Mouse (Mus musculus) thymus, postnatal 0 days (tissue): ENCODE measurements around the gene Gm17087. TPM values are rescaled to one million over a fixed set of nuclear protein-coding genes. Genes with fewer than 3 reads are reported as not detected.
A peak's percentile ranks its signal among the peaks of the same experiment; 100 is the strongest.

ENCODE experiments used
- DNase-seq: peaks from one replicate; pipeline ENCODE4 v3.0.0-alpha.2; 2015; ENCODE audit warnings: low spot score
- polyA plus RNA-seq: library from polyadenylated mRNA; unstranded; fragments of >200 nt; fragmentation: Nextera tagmentation; extraction: Ambion mirVana; gene quantifications from 2 replicates; pipeline ENCODE4 v1.2.1, GENCODE M21; 2015

The Gm17087 gene
- polyA plus RNA-seq, 1 experiment from 2014 or later = not detected

DNA sequence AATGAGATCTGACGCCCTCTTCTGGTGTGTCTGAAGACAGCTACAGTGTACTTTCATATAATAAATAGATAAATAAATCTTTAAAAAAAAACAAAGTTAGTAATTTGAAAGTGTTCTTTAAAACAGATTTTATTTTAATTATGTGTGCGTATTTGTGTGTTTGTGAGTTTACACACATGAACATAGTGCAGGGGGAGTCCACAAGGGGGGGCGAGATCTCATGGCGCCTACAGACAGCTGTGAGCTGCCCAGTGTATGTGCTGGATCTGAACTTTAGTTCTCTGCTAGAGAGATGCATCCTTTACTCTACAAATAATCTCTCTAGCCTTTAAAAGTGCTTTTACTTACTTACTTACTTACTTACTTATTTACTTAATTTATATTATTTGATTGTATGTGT, 18.0 kb downstream of the Gm17087 start:
- DNase-seq = no peak

DNA sequence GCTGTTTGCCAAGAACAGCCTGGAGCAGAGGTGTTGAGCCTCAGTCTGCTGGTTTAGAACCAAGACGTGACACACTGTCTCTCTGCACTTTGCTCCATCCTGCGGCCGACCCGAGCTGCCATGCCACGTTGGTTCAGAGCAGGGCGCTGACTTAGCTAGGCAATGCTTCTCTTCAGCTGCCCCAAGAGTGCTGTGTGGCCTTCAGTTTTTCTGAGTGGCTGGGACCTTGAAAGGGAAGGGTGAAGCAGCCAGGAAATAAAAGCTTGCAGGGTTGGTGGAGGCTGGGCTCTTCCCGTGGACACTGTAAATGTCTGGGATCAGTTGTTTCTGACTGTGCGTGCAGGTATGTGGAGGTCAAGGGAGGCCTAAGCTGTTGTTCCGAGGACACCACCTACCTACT, 20.4 kb downstream of the Gm17087 start:
- DNase-seq = no peak

- no peak for DNase-seq
Measured at GRCm38 (mm10) chr17:8541974-8542538, 24.7 kb downstream of the Gm17087 start.

DNA sequence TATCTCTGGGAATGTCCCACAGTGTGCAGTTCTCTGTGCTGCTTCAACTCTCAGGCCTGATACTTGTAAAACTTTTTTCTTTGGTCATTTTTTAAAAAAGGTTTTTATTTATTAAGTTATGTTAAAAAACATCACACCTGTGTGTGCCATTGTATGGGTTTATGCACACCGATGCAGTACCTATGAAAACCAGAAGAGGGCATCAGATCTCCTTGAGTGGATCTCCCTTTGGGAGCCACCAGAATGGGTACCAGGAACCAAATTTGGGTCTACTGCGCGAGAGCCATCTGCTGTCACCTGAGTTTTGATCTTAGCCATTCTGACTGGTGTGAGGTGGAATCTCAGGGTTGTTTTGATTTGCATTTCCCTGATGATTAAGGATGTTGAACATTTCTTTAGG, 28.6 kb downstream of the Gm17087 start:
- DNase-seq = peak; percentile 64

DNA sequence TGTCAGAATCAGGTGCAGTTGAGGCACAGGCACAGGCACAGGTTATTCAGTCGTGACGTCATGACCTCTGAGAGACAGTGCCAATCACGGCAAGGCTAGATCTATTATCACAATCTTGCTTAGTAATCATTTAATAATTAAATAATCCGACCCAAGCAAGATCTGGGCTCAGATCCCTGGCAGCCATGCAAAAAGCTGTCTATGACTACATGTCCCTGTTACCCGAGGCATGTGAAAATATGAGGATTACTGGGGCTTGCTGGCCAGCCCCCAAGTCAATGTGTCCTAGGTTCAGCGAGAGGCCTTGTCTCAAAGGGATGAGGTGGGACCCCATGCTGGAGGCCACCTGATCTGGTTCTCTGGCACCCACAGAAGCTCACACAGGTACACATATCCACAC, 30.2 kb downstream of the Gm17087 start:
- DNase-seq = no peak

DNA sequence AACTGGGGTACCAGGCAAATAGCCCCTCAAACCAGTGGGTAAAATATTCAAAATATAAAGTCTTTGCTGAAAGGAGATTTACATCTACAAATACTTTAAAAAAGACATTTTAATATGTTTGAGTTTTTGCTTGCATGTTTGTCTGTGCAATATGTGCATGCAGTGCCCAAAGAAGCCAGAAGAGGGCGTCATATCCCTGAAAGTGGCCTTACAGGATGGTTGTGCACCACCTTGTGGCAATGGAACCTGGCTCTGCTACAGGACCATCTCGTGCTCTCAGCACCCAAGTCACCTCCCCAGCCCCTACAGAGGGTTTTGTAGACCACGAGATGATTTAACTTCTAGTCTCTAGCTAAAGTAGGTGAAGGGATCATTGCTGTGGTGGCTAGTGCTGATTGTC, 32.9 kb downstream of the Gm17087 start:
- DNase-seq = peak; percentile 42

GRCm38 (mm10) chr17:8532609-8533008, 34.1 kb downstream of the Gm17087 start:
- DNase-seq = no peak

- no peak for DNase-seq
Measured at GRCm38 (mm10) chr17:8528641-8529040, 38.1 kb downstream of the Gm17087 start.

GRCm38 (mm10) chr17:8526815-8527261, 39.9 kb downstream of the Gm17087 start:
- no peak for DNase-seq

DNA sequence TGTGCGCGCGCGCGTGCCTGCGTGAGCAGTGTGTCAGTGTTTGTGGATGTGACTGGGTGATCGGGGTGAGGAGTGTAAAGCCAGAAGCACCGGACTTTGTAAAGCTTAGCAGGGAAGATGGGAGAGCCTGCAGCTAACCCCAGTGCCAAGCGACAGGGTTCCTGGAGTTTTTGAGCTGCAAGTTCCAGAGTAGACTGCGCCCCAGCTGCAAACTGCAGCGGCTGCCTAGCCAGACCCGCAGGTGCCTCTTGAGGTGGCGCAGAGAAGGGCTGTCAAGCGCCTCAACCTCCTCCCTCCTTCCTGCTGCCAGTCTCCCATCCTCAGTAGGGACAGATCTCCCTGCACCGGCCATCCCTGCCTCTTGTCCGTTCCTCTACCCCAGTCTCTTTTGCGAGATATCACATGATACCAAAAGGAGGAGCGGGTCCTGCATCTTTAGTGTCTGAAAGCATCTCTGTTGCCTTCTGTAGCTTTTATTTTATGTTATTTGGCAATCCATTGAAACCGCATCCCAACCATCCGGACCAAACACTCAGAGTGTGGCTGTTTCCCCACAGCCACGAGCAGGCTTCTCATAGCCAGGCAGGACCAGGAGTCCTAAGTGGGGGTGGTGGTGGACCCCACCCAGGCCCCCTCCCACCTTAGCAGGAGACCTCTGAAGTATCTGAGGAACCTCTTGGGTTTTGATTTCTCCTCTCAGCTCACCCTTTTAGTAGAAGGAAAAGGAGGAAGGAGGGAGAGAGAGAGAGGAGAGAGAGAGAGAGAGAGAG, 40.6 kb downstream of the Gm17087 start:
- no peak for DNase-seq

- DNase-seq = no peak
Measured at GRCm38 (mm10) chr17:8525225-8525721, 41.5 kb downstream of the Gm17087 start, which contains the start of gene Pde10a. Gene Pde10a, plus strand, starts transcription at chr17:8525372.

- DNase-seq = peak; percentile 37
Measured at GRCm38 (mm10) chr17:8524387-8525165, 42.2 kb downstream of the Gm17087 start.

DNA sequence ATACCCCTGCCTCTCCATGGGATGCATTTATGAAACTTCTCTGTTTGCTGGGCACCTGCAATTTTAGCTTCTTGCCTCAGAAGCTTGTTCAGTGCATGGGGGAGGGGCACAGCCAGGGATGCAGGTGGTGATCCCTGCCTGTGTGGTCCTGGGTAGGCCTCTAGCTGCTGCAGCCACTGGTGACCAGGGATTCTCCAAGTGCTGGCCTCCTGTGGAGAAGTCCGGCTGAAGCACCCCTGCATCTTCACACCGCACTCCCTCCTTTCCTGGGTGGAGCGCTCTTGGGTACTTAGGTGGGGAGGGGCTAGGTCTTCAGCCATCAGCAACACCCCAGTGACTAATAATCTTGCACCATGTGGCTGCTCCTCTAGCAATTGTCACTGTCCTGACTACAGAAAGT, 42.8 kb downstream of the Gm17087 start:
- no peak for DNase-seq

GRCm38 (mm10) chr17:8516006-8516405, 50.7 kb downstream of the Gm17087 start:
- no peak for DNase-seq

Other genes starting within 250 kb of the Gm17087 start
- 0.07 and 0.18 TPM in 2 replicates for gene Prr18, start 229.5 kb downstream of the Gm17087 start, polyA plus RNA-seq
- 0.19 and 0.27 TPM in 2 replicates for gene T2, start 211.0 kb downstream of the Gm17087 start, polyA plus RNA-seq
- gene T, start 132.5 kb downstream of the Gm17087 start, polyA plus RNA-seq = 0.09 and 0.14 TPM in 2 replicates
- 3.1 and 3.3 TPM in 2 replicates for gene Pde10a, start 41.6 kb downstream of the Gm17087 start, polyA plus RNA-seq